Mouse (Mus musculus): Measurements from ENCODE around the gene Dhrs11. TPM values are rescaled to one million over a fixed set of nuclear protein-coding genes. Genes with fewer than 3 reads are reported as not detected.

Dhrs11 gene
- polyA plus RNA-seq, 1 experiment from 2014 or later: 3.7 TPM

- WGBS: 56% methylated on average over 13 of the region's 13 CpGs
- H3K27ac ChIP-seq (ENCODE audit: low read length): no peak overlapping the region
- ATAC-seq: peak; percentile 25; the same call in 1 of the 2 replicates
These were observed 14.9 kb downstream of the Dhrs11 start for GRCm38 (mm10) chr11:84813724-84814510.

GRCm38 (mm10) chr11:84804373-84804772 is 24.4 kb downstream of the Dhrs11 start:
- Histone ChIP-seq H3K4me2 (ENCODE audit: low read length) (no peak overlapping the region), H3K9me3 (ENCODE audit: control insufficient read depth, low read length) (no peaks in the 10 kb centered on the region)
- 92% methylated on average over 4 of the region's 4 CpGs for WGBS

More at GRCm38 (mm10) chr11:84813724-84814510, 14.9 kb downstream of the Dhrs11 start:
- H3K36me3 ChIP-seq (ENCODE audit: control insufficient read depth, insufficient read depth): no peaks in the 10 kb centered on the region
- no peak overlapping the region for H3K9ac ChIP-seq (replicated peaks; ENCODE audit: low read depth, low read length)
- H3K4me1 ChIP-seq (replicated peaks; ENCODE audit: control insufficient read depth, insufficient read depth, low read length): 0 out of 2 replicates have a peak, but pooled peaks cover 4% of the 10 kb centered on the region
- H3K27me3 ChIP-seq (replicated peaks; ENCODE audit: control insufficient read depth, insufficient read depth, low read length): no peaks in the 10 kb centered on the region
- H3K9me3 ChIP-seq (ENCODE audit: control insufficient read depth, low read length): no peaks in the 10 kb centered on the region
- no peak overlapping the region for H3K4me3 ChIP-seq (replicated peaks; ENCODE audit: low read length)
- no peak overlapping the region for H3K4me2 ChIP-seq (ENCODE audit: low read length)

GRCm38 (mm10) chr11:84797627-84798353 is 31.0 kb downstream of the Dhrs11 start:
- ATAC-seq: peak; percentile 47; the same call in 1 of the 2 replicates

More at GRCm38 (mm10) chr11:84804373-84804772, 24.4 kb downstream of the Dhrs11 start:
- H3K4me3 ChIP-seq (replicated peaks; ENCODE audit: low read length): no peak overlapping the region
- H3K27ac ChIP-seq (ENCODE audit: low read length): no peak overlapping the region
- H3K36me3 ChIP-seq (ENCODE audit: control insufficient read depth, insufficient read depth): no peaks in the 10 kb centered on the region
- H3K4me1 ChIP-seq (replicated peaks; ENCODE audit: control insufficient read depth, insufficient read depth, low read length): no peaks in the 10 kb centered on the region
- H3K9ac ChIP-seq (replicated peaks; ENCODE audit: low read depth, low read length): no peak overlapping the region
- H3K27me3 ChIP-seq (replicated peaks; ENCODE audit: control insufficient read depth, insufficient read depth, low read length): no peaks in the 10 kb centered on the region
- ATAC-seq: no peak

GRCm38 (mm10) chr11:84797026-84797425 is 31.8 kb downstream of the Dhrs11 start:
- Histone ChIP-seq H3K4me2 (ENCODE audit: low read length) (no peak overlapping the region), H3K4me1 (replicated peaks; ENCODE audit: control insufficient read depth, insufficient read depth, low read length) (peaks cover 5% of the 10 kb centered on the region; the same call in 1 of the 2 replicates), H3K9me3 (ENCODE audit: control insufficient read depth, low read length) (no peaks in the 10 kb centered on the region), H3K27me3 (replicated peaks; ENCODE audit: control insufficient read depth, insufficient read depth, low read length) (peaks cover 25% of the 10 kb centered on the region), H3K27ac (ENCODE audit: low read length) (no peak overlapping the region), H3K4me3 (replicated peaks; ENCODE audit: low read length) (no peak overlapping the region), H3K9ac (replicated peaks; ENCODE audit: low read depth, low read length) (no peak overlapping the region), H3K36me3 (ENCODE audit: control insufficient read depth, insufficient read depth) (no peaks in the 10 kb centered on the region)
- no peak for ATAC-seq
- WGBS: 27% methylated on average over 10 of the region's 10 CpGs

More at GRCm38 (mm10) chr11:84797627-84798353, 31.0 kb downstream of the Dhrs11 start:
- Histone ChIP-seq H3K4me3 (replicated peaks; ENCODE audit: low read length) (no peak overlapping the region), H3K4me1 (replicated peaks; ENCODE audit: control insufficient read depth, insufficient read depth, low read length) (peaks cover 5% of the 10 kb centered on the region; the same call in 1 of the 2 replicates), H3K27me3 (replicated peaks; ENCODE audit: control insufficient read depth, insufficient read depth, low read length) (peaks cover 22% of the 10 kb centered on the region), H3K27ac (ENCODE audit: low read length) (no peak overlapping the region), H3K4me2 (ENCODE audit: low read length) (no peak overlapping the region), H3K9me3 (ENCODE audit: control insufficient read depth, low read length) (no peaks in the 10 kb centered on the region), H3K36me3 (ENCODE audit: control insufficient read depth, insufficient read depth) (no peaks in the 10 kb centered on the region), H3K9ac (replicated peaks; ENCODE audit: low read depth, low read length) (no peak overlapping the region)
- 18% methylated on average over 21 of the region's 21 CpGs for WGBS

GRCm38 (mm10) chr11:84794496-84795113 is 34.2 kb downstream of the Dhrs11 start:
- H3K36me3 ChIP-seq (ENCODE audit: control insufficient read depth, insufficient read depth): no peaks in the 10 kb centered on the region
- no peaks in the 10 kb centered on the region for H3K9me3 ChIP-seq (ENCODE audit: control insufficient read depth, low read length)
- H3K4me1 ChIP-seq (replicated peaks; ENCODE audit: control insufficient read depth, insufficient read depth, low read length): peaks cover 5% of the 10 kb centered on the region; the same call in 1 of the 2 replicates
- peak overlapping the region; percentile 30 for H3K9ac ChIP-seq (replicated peaks; ENCODE audit: low read depth, low read length)
- H3K27ac ChIP-seq (ENCODE audit: low read length): no peak overlapping the region
- H3K27me3 ChIP-seq (replicated peaks; ENCODE audit: control insufficient read depth, insufficient read depth, low read length): peaks cover 30% of the 10 kb centered on the region
- H3K4me3 ChIP-seq (replicated peaks; ENCODE audit: low read length): peak overlapping the region; percentile 29
- ATAC-seq: peak; percentile 91
- peak overlapping the region; percentile 52 for H3K4me2 ChIP-seq (ENCODE audit: low read length)
- WGBS: 7% methylated on average over 17 of the region's 17 CpGs

- Histone ChIP-seq H3K4me3 (replicated peaks; ENCODE audit: low read length) (no peak overlapping the region), H3K4me1 (replicated peaks; ENCODE audit: control insufficient read depth, insufficient read depth, low read length) (peaks cover 5% of the 10 kb centered on the region; the same call in 1 of the 2 replicates), H3K36me3 (ENCODE audit: control insufficient read depth, insufficient read depth) (no peaks in the 10 kb centered on the region), H3K9ac (replicated peaks; ENCODE audit: low read depth, low read length) (no peak overlapping the region), H3K9me3 (ENCODE audit: control insufficient read depth, low read length) (no peaks in the 10 kb centered on the region), H3K27me3 (replicated peaks; ENCODE audit: control insufficient read depth, insufficient read depth, low read length) (peaks cover 33% of the 10 kb centered on the region), H3K27ac (ENCODE audit: low read length) (no peak overlapping the region), H3K4me2 (ENCODE audit: low read length) (no peak overlapping the region)
- ATAC-seq: no peak
These were observed 35.2 kb downstream of the Dhrs11 start for GRCm38 (mm10) chr11:84793545-84793944.

GRCm38 (mm10) chr11:84790383-84790782 is 38.4 kb downstream of the Dhrs11 start:
- H3K4me1 ChIP-seq (replicated peaks; ENCODE audit: control insufficient read depth, insufficient read depth, low read length): peaks cover 5% of the 10 kb centered on the region; the same call in 1 of the 2 replicates
- no peak overlapping the region for H3K27ac ChIP-seq (ENCODE audit: low read length)
- peaks cover 25% of the 10 kb centered on the region for H3K27me3 ChIP-seq (replicated peaks; ENCODE audit: control insufficient read depth, insufficient read depth, low read length)
- no peak for ATAC-seq
- no peak overlapping the region for H3K4me2 ChIP-seq (ENCODE audit: low read length)
- no peak overlapping the region for H3K9ac ChIP-seq (replicated peaks; ENCODE audit: low read depth, low read length)
- H3K4me3 ChIP-seq (replicated peaks; ENCODE audit: low read length): no peak overlapping the region
- H3K36me3 ChIP-seq (ENCODE audit: control insufficient read depth, insufficient read depth): no peaks in the 10 kb centered on the region
- no peaks in the 10 kb centered on the region for H3K9me3 ChIP-seq (ENCODE audit: control insufficient read depth, low read length)
- 53% methylated on average over 6 of the region's 6 CpGs for WGBS

- under 1% methylated on average over 19 of the region's 19 CpGs for WGBS
- Histone ChIP-seq H3K4me3 (replicated peaks; ENCODE audit: low read length) (no peak overlapping the region), H3K4me1 (replicated peaks; ENCODE audit: control insufficient read depth, insufficient read depth, low read length) (peaks cover 25% of the 10 kb centered on the region), H3K36me3 (ENCODE audit: control insufficient read depth, insufficient read depth) (no peaks in the 10 kb centered on the region), H3K9me3 (ENCODE audit: control insufficient read depth, low read length) (no peaks in the 10 kb centered on the region), H3K27ac (ENCODE audit: low read length) (no peak overlapping the region), H3K4me2 (ENCODE audit: low read length) (peak overlapping the region; percentile 34), H3K27me3 (replicated peaks; ENCODE audit: control insufficient read depth, insufficient read depth, low read length) (peaks cover 65% of the 10 kb centered on the region), H3K9ac (replicated peaks; ENCODE audit: low read depth, low read length) (no peak overlapping the region; the same call in 1 of the 2 replicates)
- peak; percentile 81 for ATAC-seq
These were observed 48.5 kb downstream of the Dhrs11 start for GRCm38 (mm10) chr11:84780143-84780870.

Measured in forebrain, embryonic 16.5 days (tissue).